Mouse (Mus musculus) liver, postnatal 0 days (tissue): ENCODE measurements at regions not wholly inside any gene's neighbourhood (a gene's known extent, or its start where the extent isn't known, plus 50 kb on each side); places are given as distances from the start of the nearest gene placed in this dataset.

Experiments used
- ATAC-seq: fragments of 200-750 bp; cut with Nextera tagmentation; 2 replicates; pipeline ENCODE4 v1.8.0; 2017; ENCODE audit warnings: mild to moderate bottlenecking, moderate library complexity
- DNase-seq: peaks from one replicate; pipeline ENCODE4 v3.0.0-alpha.2; 2016
- H3K27ac ChIP-seq: fragments of 300-500 bp; sonication (generic); 2 replicates; pipeline ENCODE4 v1.5.1; 2014; ENCODE audit warnings: antibody characterized with exemption, moderate library complexity, mild to moderate bottlenecking, low read depth
- H3K27me3 ChIP-seq: fragments of 300-500 bp; sonication (generic); 2 replicates; pipeline ENCODE4 v1.6.1; 2014; ENCODE audit warnings: low read length, control low read depth, mixed read lengths; ENCODE audit not compliant: insufficient read depth
- H3K36me3 ChIP-seq: fragments of 300-500 bp; sonication (generic); replicated peaks from 2 replicates; pipeline ENCODE4 v1.6.1; 2014; ENCODE audit warnings: mild to moderate bottlenecking, control low read depth, low read length, moderate library complexity, mixed read lengths; ENCODE audit not compliant: insufficient read depth
- H3K4me1 ChIP-seq: fragments of 300-500 bp; sonication (generic); 2 replicates; pipeline ENCODE4 v1.6.1; 2014; ENCODE audit warnings: antibody characterized with exemption, mild to moderate bottlenecking, control low read depth; ENCODE audit not compliant: insufficient read depth
- H3K4me2 ChIP-seq: fragments of 300-500 bp; sonication (generic); 2 replicates; pipeline ENCODE4 v1.6.1; 2014; ENCODE audit warnings: low read depth, mild to moderate bottlenecking, low read length, moderate library complexity, mixed read lengths
- H3K4me3 ChIP-seq: fragments of 300-500 bp; sonication (generic); 2 replicates; pipeline ENCODE4 v1.5.1; 2014; ENCODE audit warnings: low read depth, low read length
- H3K9ac ChIP-seq: fragments of 300-500 bp; sonication (generic); replicated peaks from 2 replicates; pipeline ENCODE4 v1.6.1; 2014; ENCODE audit warnings: mild to moderate bottlenecking, moderate library complexity
- H3K9me3 ChIP-seq: fragments of 300-500 bp; sonication (generic); 2 replicates; pipeline ENCODE4 v1.6.1; 2016; ENCODE audit warnings: mild to moderate bottlenecking, control low read depth, low read length, mixed read lengths
- CTCF ChIP-seq: sonication (generic); IDR thresholded peaks from 2 replicates; pipeline ENCODE4 v1.5.1; 2016; ENCODE audit warnings: antibody characterized with exemption, low read depth
- EP300 ChIP-seq: IDR thresholded peaks from 2 replicates; pipeline ENCODE4 v1.6.1; 2016; ENCODE audit warnings: antibody characterized with exemption, low read depth, mild to moderate bottlenecking
- WGBS: fragments of 180-500 bp; shearing (Covaris S2); extraction: QIAGEN DNeasy Blood & Tissue Kit; methylation state at CpG from one replicate; pipeline ENCODE4 v1.1.7; 2014; ENCODE audit not compliant: insufficient replicate concordance; 5-methylcytosine and 5-hydroxymethylcytosine counted together

GRCm38 (mm10) chr19:21030971-21031370 lies 77.0 kb upstream of the Tmc1 start:
- DNase-seq (no peak), ATAC-seq (no peak)
- 75% methylated on average over 5 of the region's 5 CpGs for WGBS
- H3K9ac ChIP-seq, result no peak overlapping the region
- no peaks in the 10 kb centered on the region for H3K36me3 ChIP-seq
- peaks cover 10% of the 10 kb centered on the region for H3K4me1 ChIP-seq
- TF ChIP-seq CTCF, result no peak
- H3K4me2 ChIP-seq, result no peak overlapping the region
- H3K9me3 ChIP-seq, result no peaks in the 10 kb centered on the region
- H3K27me3 ChIP-seq, result no peaks in the 10 kb centered on the region
- 0 out of 2 replicates have a peak overlapping the region, but pooled peaks have one; percentile 29 for H3K27ac ChIP-seq
- no peak overlapping the region for H3K4me3 ChIP-seq

- H3K4me2 ChIP-seq, result no peak overlapping the region
- H3K27ac ChIP-seq, result no peak overlapping the region
- no peaks in the 10 kb centered on the region for H3K36me3 ChIP-seq
- ATAC-seq (no peak), DNase-seq (no peak)
- TF ChIP-seq CTCF (no peak), EP300 (no peak)
- 70% methylated on average over 3 of the region's 3 CpGs for WGBS
- H3K4me3 ChIP-seq, result no peak overlapping the region
- H3K4me1 ChIP-seq, result peaks cover 4% of the 10 kb centered on the region; the same call in 1 of the 2 replicates
- H3K9me3 ChIP-seq, result no peaks in the 10 kb centered on the region
- no peak overlapping the region for H3K9ac ChIP-seq
- H3K27me3 ChIP-seq, result no peaks in the 10 kb centered on the region
Measured at GRCm38 (mm10) chr19:21028981-21029380, 75.0 kb upstream of the Tmc1 start.

DNA sequence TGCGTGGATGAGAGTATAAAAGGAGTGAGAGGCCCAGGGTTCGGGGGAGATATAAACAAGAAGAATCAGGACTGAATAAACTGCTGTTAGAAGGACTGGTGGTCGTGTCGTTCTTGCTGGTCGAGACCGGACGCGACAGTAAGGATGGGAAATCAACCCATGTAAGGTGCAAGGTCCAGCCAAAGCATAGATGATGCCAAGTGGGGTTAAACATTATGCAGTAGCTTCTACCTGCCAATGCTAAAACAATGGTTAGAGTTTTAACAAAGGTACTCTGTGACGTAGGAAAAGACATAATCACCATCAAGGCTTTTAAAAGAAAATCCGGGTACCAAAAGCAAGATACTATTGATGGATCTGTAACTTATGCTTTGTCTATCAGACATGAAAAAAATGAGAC lies 58.4 kb upstream of the Tmc1 start:
- no peak overlapping the region for H3K4me2 ChIP-seq
- H3K27ac ChIP-seq, result no peak overlapping the region
- H3K4me1 ChIP-seq, result no peaks in the 10 kb centered on the region
- H3K9me3 ChIP-seq, result peaks cover 1% of the 10 kb centered on the region; the same call in 1 of the 2 replicates
- 92% methylated on average over 8 of the region's 10 CpGs for WGBS
- TF ChIP-seq EP300 (no peak), CTCF (no peak)
- H3K9ac ChIP-seq, result no peak overlapping the region
- DNase-seq (no peak), ATAC-seq (no peak)
- no peaks in the 10 kb centered on the region for H3K36me3 ChIP-seq
- no peak overlapping the region for H3K4me3 ChIP-seq
- no peaks in the 10 kb centered on the region for H3K27me3 ChIP-seq

DNA sequence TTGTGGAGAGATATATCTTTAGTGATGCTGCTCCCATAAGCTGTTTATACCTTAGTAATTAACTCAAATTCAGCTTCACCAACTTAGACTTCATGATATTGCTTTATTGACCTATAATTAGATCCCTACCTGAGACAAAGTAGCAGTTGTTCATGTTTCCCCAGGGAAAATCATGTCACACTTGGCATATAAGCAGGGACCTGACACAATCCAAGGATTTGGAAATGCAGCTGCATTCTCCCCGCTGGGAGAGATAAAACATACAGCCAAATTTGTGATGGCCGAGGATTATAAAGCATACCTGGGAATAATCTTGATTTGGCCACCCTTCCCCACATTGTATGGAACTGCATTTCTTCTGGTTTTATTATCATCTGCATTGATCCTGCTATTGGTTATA lies 55.6 kb upstream of the Tmc1 start:
- H3K4me1 ChIP-seq, result no peaks in the 10 kb centered on the region
- H3K4me3 ChIP-seq, result no peak overlapping the region
- WGBS, result 77% methylated on average over 2 of the region's 2 CpGs
- H3K4me2 ChIP-seq, result no peak overlapping the region
- no peak overlapping the region for H3K9ac ChIP-seq
- no peaks in the 10 kb centered on the region for H3K36me3 ChIP-seq
- DNase-seq, result no peak
- H3K27me3 ChIP-seq, result no peaks in the 10 kb centered on the region
- H3K27ac ChIP-seq, result no peak overlapping the region
- ATAC-seq, result no peak
- no peak for TF ChIP-seq EP300
- no peak for TF ChIP-seq CTCF
- H3K9me3 ChIP-seq, result peaks cover 2% of the 10 kb centered on the region; the same call in 1 of the 2 replicates

- no peak overlapping the region for H3K4me2 ChIP-seq
- H3K27ac ChIP-seq, result no peak overlapping the region
- H3K4me3 ChIP-seq, result no peak overlapping the region
- H3K9ac ChIP-seq, result no peak overlapping the region
- no peak for TF ChIP-seq CTCF
- no peak for TF ChIP-seq EP300
- peaks cover 2% of the 10 kb centered on the region; the same call in 1 of the 2 replicates for H3K9me3 ChIP-seq
- H3K27me3 ChIP-seq, result no peaks in the 10 kb centered on the region
- 74% methylated on average over 2 of the region's 2 CpGs for WGBS
- H3K36me3 ChIP-seq, result no peaks in the 10 kb centered on the region
- DNase-seq (no peak), ATAC-seq (no peak)
- no peaks in the 10 kb centered on the region for H3K4me1 ChIP-seq
Measured at GRCm38 (mm10) chr19:21004411-21004810, 50.4 kb upstream of the Tmc1 start.
